Mouse (Mus musculus) myocyte (in vitro differentiated cells): ENCODE measurements around the gene Adgre5. TPM values are rescaled to one million over a fixed set of nuclear protein-coding genes. Genes with fewer than 3 reads are reported as not detected.
A peak's percentile ranks its signal among the peaks of the same experiment; 100 is the strongest.

ENCODE experiments used
- H3K27me3 ChIP-seq: one replicate; pipeline ENCODE4 v1.6.1; 2011; ENCODE audit not compliant: control insufficient read depth, insufficient read depth, insufficient read length
- H3K36me3 ChIP-seq: one replicate; pipeline ENCODE4 v1.6.1; 2011; ENCODE audit not compliant: control insufficient read depth, insufficient read depth
- H3K4me2 ChIP-seq: one replicate; pipeline ENCODE4 v1.6.1; 2011; ENCODE audit warnings: low read depth, control low read depth
- H3K4me3 ChIP-seq: one replicate; pipeline ENCODE4 v1.5.1; 2011; ENCODE audit warnings: mild to moderate bottlenecking, control low read depth, moderate library complexity
- H3K79me2 ChIP-seq: one replicate; pipeline ENCODE4 v1.6.1; 2011; ENCODE audit not compliant: control insufficient read depth, insufficient read depth
- H3ac ChIP-seq: one replicate; pipeline ENCODE4 v1.6.1; 2011; ENCODE audit not compliant: control insufficient read depth, insufficient read length
- CEBPB ChIP-seq: IDR thresholded peaks from 2 replicates; pipeline ENCODE4 v1.6.1; 2011; ENCODE audit warnings: mild to moderate bottlenecking, moderate library complexity; ENCODE audit not compliant: poor library complexity, insufficient read depth, severe bottlenecking
- E2F4 ChIP-seq: IDR thresholded peaks from one replicate; pipeline ENCODE4 v1.6.1; 2011; ENCODE audit warnings: mild to moderate bottlenecking, control low read depth, moderate library complexity; ENCODE audit not compliant: insufficient read depth
- MAX ChIP-seq: IDR thresholded peaks from one replicate; pipeline ENCODE4 v1.6.1; 2011; ENCODE audit warnings: low read depth, mild to moderate bottlenecking, control low read depth
- MYOD1 ChIP-seq, 3 experiments: IDR thresholded peaks; one replicate each; pipeline ENCODE4 v1.6.1; 2011; ENCODE audit warnings: control low read depth in 2 of 3, low read depth in 2 of 3, mild to moderate bottlenecking in 2 of 3, moderate library complexity in 1 of 3; ENCODE audit not compliant: insufficient read length in 2 of 3, control insufficient read depth in 1 of 3
- MYOG ChIP-seq, 3 experiments: IDR thresholded peaks; one replicate each; pipeline ENCODE4 v1.6.1; 2011; ENCODE audit warnings: control low read depth in 2 of 3, low read depth in 2 of 3, mild to moderate bottlenecking in 2 of 3; ENCODE audit not compliant: insufficient read length in 2 of 3, control insufficient read depth in 1 of 3, insufficient read depth in 1 of 3
- POLR2A ChIP-seq: IDR thresholded peaks from one replicate; pipeline ENCODE4 v1.6.1; 2011; ENCODE audit warnings: low read depth, mild to moderate bottlenecking, control low read depth, moderate library complexity; ENCODE audit not compliant: insufficient read length
- POLR2AphosphoS2 ChIP-seq: IDR thresholded peaks from one replicate; pipeline ENCODE4 v1.6.1; 2011; ENCODE audit warnings: low read depth, control low read depth; ENCODE audit not compliant: insufficient read length
- REST ChIP-seq: IDR thresholded peaks from one replicate; pipeline ENCODE4 v1.6.1; 2011; ENCODE audit warnings: mild to moderate bottlenecking, control low read depth, moderate library complexity; ENCODE audit not compliant: insufficient read depth, insufficient read length
- SRF ChIP-seq: IDR thresholded peaks from one replicate; pipeline ENCODE4 v1.6.1; 2011; ENCODE audit warnings: low read depth; ENCODE audit not compliant: control insufficient read depth, insufficient read length
- TCF12 ChIP-seq: IDR thresholded peaks from one replicate; pipeline ENCODE4 v1.6.1; 2011; ENCODE audit warnings: mild to moderate bottlenecking, control low read depth; ENCODE audit not compliant: poor library complexity, insufficient read depth, severe bottlenecking
- TCF3 ChIP-seq: IDR thresholded peaks from one replicate; pipeline ENCODE4 v1.6.1; 2011; ENCODE audit warnings: low read depth, control low read depth; ENCODE audit not compliant: insufficient read length
- USF1 ChIP-seq: IDR thresholded peaks from one replicate; pipeline ENCODE4 v1.6.1; 2011; ENCODE audit warnings: low read depth, mild to moderate bottlenecking, control low read depth, moderate library complexity
- polyA plus RNA-seq: library from polyadenylated mRNA; unstranded; fragments of >200 nt; fragmentation: generic; extraction: Trizol; gene quantifications from one replicate; pipeline ENCODE4 v1.2.1, GENCODE M21; 2012; ENCODE audit warnings: missing spikeins

Adgre5 gene
- polyA plus RNA-seq, 1 experiment, result 137 TPM

- Histone ChIP-seq H3ac (no peak overlapping the region), H3K27me3 (no peaks in the 10 kb centered on the region), H3K36me3 (peaks cover 19% of the 10 kb centered on the region), H3K79me2 (peaks cover 54% of the 10 kb centered on the region), H3K4me3 (no peak overlapping the region), H3K4me2 (no peak overlapping the region)
- TF ChIP-seq POLR2AphosphoS2 (peak; percentile 12), POLR2A (peak; percentile 34), USF1 (no peak)
These were observed 4.4 kb downstream of the Adgre5 start for GRCm38 (mm10) chr8:83736681-83737080.

- Histone ChIP-seq H3K79me2 (peaks cover 39% of the 10 kb centered on the region), H3ac (no peak overlapping the region), H3K36me3 (peaks cover 28% of the 10 kb centered on the region), H3K4me2 (no peak overlapping the region), H3K4me3 (no peak overlapping the region), H3K27me3 (no peaks in the 10 kb centered on the region)
- TF ChIP-seq CEBPB (no peak), MAX (no peak), E2F4 (no peak), POLR2AphosphoS2 (no peak), MYOD1 (IDR thresholded peaks at IDR 0.05; ENCODE audit: control insufficient read depth in 1 of 3, insufficient read length in 2 of 3, low read depth in 2 of 3) (no peak), TCF12 (no peak), POLR2A (no peak), MYOG (IDR thresholded peaks at IDR 0.05; ENCODE audit: control insufficient read depth in 1 of 3, insufficient read depth in 1 of 3, insufficient read length in 2 of 3, low read depth in 2 of 3) (no peak), SRF (no peak), TCF3 (no peak), REST (no peak), USF1 (no peak)
These were observed 8.2 kb downstream of the Adgre5 start for GRCm38 (mm10) chr8:83732919-83733318.

GRCm38 (mm10) chr8:83731906-83732305 is 9.2 kb downstream of the Adgre5 start:
- Histone ChIP-seq H3K27me3 (no peaks in the 10 kb centered on the region), H3ac (no peak overlapping the region), H3K4me2 (no peak overlapping the region), H3K36me3 (peaks cover 28% of the 10 kb centered on the region), H3K79me2 (peaks cover 36% of the 10 kb centered on the region), H3K4me3 (no peak overlapping the region)
- TF ChIP-seq CEBPB (no peak), USF1 (no peak), POLR2A (no peak), TCF3 (no peak), POLR2AphosphoS2 (no peak), REST (no peak), E2F4 (no peak), MYOD1 (IDR thresholded peaks at IDR 0.05; ENCODE audit: control insufficient read depth in 1 of 3, insufficient read length in 2 of 3, low read depth in 2 of 3) (no peak), MAX (no peak), SRF (no peak), MYOG (IDR thresholded peaks at IDR 0.05; ENCODE audit: control insufficient read depth in 1 of 3, insufficient read depth in 1 of 3, insufficient read length in 2 of 3, low read depth in 2 of 3) (no peak), TCF12 (no peak)

GRCm38 (mm10) chr8:83729009-83729807 is 11.9 kb downstream of the Adgre5 start:
- no peak overlapping the region for H3K4me2 ChIP-seq
- no peaks in the 10 kb centered on the region for H3K27me3 ChIP-seq
- no peak overlapping the region for H3K4me3 ChIP-seq
- H3ac ChIP-seq, result no peak overlapping the region
- TF ChIP-seq POLR2A (peak; percentile 8), TCF12 (no peak), REST (no peak), POLR2AphosphoS2 (peak; percentile 51), SRF (no peak), MYOD1 (IDR thresholded peaks at IDR 0.05; ENCODE audit: control insufficient read depth in 1 of 3, insufficient read length in 2 of 3, low read depth in 2 of 3) (peak in 2 of 3 experiments; percentile 44 to 67), MYOG (IDR thresholded peaks at IDR 0.05; ENCODE audit: control insufficient read depth in 1 of 3, insufficient read depth in 1 of 3, insufficient read length in 2 of 3, low read depth in 2 of 3) (no peak), USF1 (no peak)
- H3K79me2 ChIP-seq, result peaks cover 9% of the 10 kb centered on the region
- H3K36me3 ChIP-seq, result peaks cover 33% of the 10 kb centered on the region

- Histone ChIP-seq H3K4me3 (no peak overlapping the region), H3K79me2 (peaks cover 3% of the 10 kb centered on the region), H3K36me3 (peaks cover 41% of the 10 kb centered on the region), H3K4me2 (no peak overlapping the region), H3ac (no peak overlapping the region), H3K27me3 (no peaks in the 10 kb centered on the region)
- TF ChIP-seq SRF (no peak), POLR2A (peak; percentile 52), POLR2AphosphoS2 (peak; percentile 73), MAX (no peak), E2F4 (no peak), MYOD1 (IDR thresholded peaks at IDR 0.05; ENCODE audit: control insufficient read depth in 1 of 3, insufficient read length in 2 of 3, low read depth in 2 of 3) (no peak), USF1 (no peak), REST (no peak)
These were observed 15.5 kb downstream of the Adgre5 start for GRCm38 (mm10) chr8:83725521-83726102.
